Mouse (Mus musculus): Measurements from ENCODE around the gene Ppara.

Gene Ppara

GRCm38 (mm10) chr15:85795516-85795915, 60.7 kb downstream of the Ppara start:
- in situ Hi-C loops (cut with MseI, MboI): no loop called here

- in situ Hi-C loops (cut with MseI, MboI): no loop called here
Observed at GRCm38 (mm10) chr15:85798676-85799075, 63.9 kb downstream of the Ppara start.

- in situ Hi-C loops (cut with MseI, MboI): loop anchor here in 1 of 2 experiments (25.0 kb wide), 1 partner anchor 191 kb away; no protein-coding TSS in a partner anchor
Observed at GRCm38 (mm10) chr15:85802931-85803330, 68.1 kb downstream of the Ppara start.

GRCm38 (mm10) chr15:85806886-85807285, 72.1 kb downstream of the Ppara start:
- in situ Hi-C loops (cut with MseI, MboI): loop anchor here in 1 of 2 experiments (25.0 kb wide), 1 partner anchor 195 kb away; no protein-coding TSS in a partner anchor

- in situ Hi-C loops (cut with MseI, MboI): loop anchor here in 1 of 2 experiments (25.0 kb wide), 1 partner anchor 195 kb away; no protein-coding TSS in a partner anchor
Observed at GRCm38 (mm10) chr15:85807404-85807803, 72.6 kb downstream of the Ppara start.

- in situ Hi-C loops (cut with MseI, MboI): loop anchor here in 1 of 2 experiments (25.0 kb wide), 1 partner anchor 196 kb away; no protein-coding TSS in a partner anchor
Observed at GRCm38 (mm10) chr15:85808031-85808430, 73.2 kb downstream of the Ppara start.

- in situ Hi-C loops (cut with MseI, MboI): loop anchor here in 1 of 2 experiments (25.0 kb wide), 1 partner anchor 196 kb away; no protein-coding TSS in a partner anchor
Observed at GRCm38 (mm10) chr15:85808434-85808833, 73.7 kb downstream of the Ppara start.

GRCm38 (mm10) chr15:85809091-85809490, 74.3 kb downstream of the Ppara start:
- in situ Hi-C loops (cut with MseI, MboI): loop anchor here in 1 of 2 experiments (25.0 kb wide), 1 partner anchor 197 kb away; no protein-coding TSS in a partner anchor

- in situ Hi-C loops (cut with MseI, MboI): loop anchor here in 1 of 2 experiments (25.0 kb wide), 1 partner anchor 198 kb away; no protein-coding TSS in a partner anchor
Observed at GRCm38 (mm10) chr15:85810462-85810805, 75.7 kb downstream of the Ppara start.

- in situ Hi-C loops (cut with MseI, MboI): loop anchor here in 1 of 2 experiments (25.0 kb wide), 1 partner anchor 199 kb away; no protein-coding TSS in a partner anchor
Observed at GRCm38 (mm10) chr15:85810806-85811521, 76.2 kb downstream of the Ppara start.

GRCm38 (mm10) chr15:85811535-85812277, 76.9 kb downstream of the Ppara start, which contains the start of gene Cdpf1:
Gene Cdpf1 (minus strand): TSS chr15:85811697.
- in situ Hi-C loops (cut with MseI, MboI): loop anchor here in 1 of 2 experiments (25.0 kb wide), 1 partner anchor 199 kb away; no protein-coding TSS in a partner anchor

- in situ Hi-C loops (cut with MseI, MboI): loop anchor here in 1 of 2 experiments (25.0 kb wide), 1 partner anchor 201 kb away; no protein-coding TSS in a partner anchor
Observed at GRCm38 (mm10) chr15:85813428-85813827, 78.6 kb downstream of the Ppara start.

GRCm38 (mm10) chr15:85821203-85822010, 86.6 kb downstream of the Ppara start, which contains the start of gene Pkdrej:
Gene Pkdrej (minus strand): TSS chr15:85821734.
- in situ Hi-C loops (cut with MseI, MboI): loop anchor here in 1 of 2 experiments (25.0 kb wide), 1 partner anchor 209 kb away; no protein-coding TSS in a partner anchor

GRCm38 (mm10) chr15:85822011-85822359, 87.2 kb downstream of the Ppara start:
- in situ Hi-C loops (cut with MseI, MboI): loop anchor here in 1 of 2 experiments (25.0 kb wide), 1 partner anchor 210 kb away; no protein-coding TSS in a partner anchor

GRCm38 (mm10) chr15:85826676-85827075, 91.9 kb downstream of the Ppara start:
- in situ Hi-C loops (cut with MseI, MboI): no loop called here

- in situ Hi-C loops (cut with MseI, MboI): no loop called here
Observed at GRCm38 (mm10) chr15:85828071-85828470, 93.3 kb downstream of the Ppara start.

- in situ Hi-C loops (cut with MseI, MboI): no loop called here
Observed at GRCm38 (mm10) chr15:85829470-85829869, 94.7 kb downstream of the Ppara start.

GRCm38 (mm10) chr15:85831954-85832590, 97.3 kb downstream of the Ppara start, which contains the start of gene Ttc38:
Gene Ttc38 (plus strand): TSS chr15:85832306.
- in situ Hi-C loops (cut with MseI, MboI): no loop called here

- in situ Hi-C loops (cut with MseI, MboI): no loop called here
Observed at GRCm38 (mm10) chr15:85832599-85832998, 97.8 kb downstream of the Ppara start.

GRCm38 (mm10) chr15:85835335-85835734, 100.6 kb downstream of the Ppara start:
- in situ Hi-C loops (cut with MseI, MboI): no loop called here

Data from mouse trophoblast stem cell (cell line).